Mouse (Mus musculus) mouse embryonic stem cell (cell line): Measurements from ENCODE around the gene Fam81b.
"Not testable (repeated sequence)": the region's sequence is repeated elsewhere in the genome, so short reads cannot be mapped to it uniquely, and the experiment has no call there.

ENCODE experiments used
- in situ Hi-C, 2 experiments: fragments of 300-500 bp; cut with MboI; formaldehyde crosslinking; loops; 1 replicate in 1 of 2; 3 replicates in 1 of 2; pipeline ENCODE4 v1.14.3; 2019 to 2020; ENCODE audit warnings: low sequenced_read_pairs in 2 of 2, low pct_unique_long_range_greater_than_20kb in 1 of 2, mixed read lengths in 1 of 2; ENCODE audit not compliant: unreplicated experiment in 1 of 2

The Fam81b gene

GRCm38 (mm10) chr13:76304637-76305122 lies at the start of gene Fam81b:
Gene Fam81b (minus strand): TSS chr13:76305072.
- in situ Hi-C loops = no loop called here

DNA sequence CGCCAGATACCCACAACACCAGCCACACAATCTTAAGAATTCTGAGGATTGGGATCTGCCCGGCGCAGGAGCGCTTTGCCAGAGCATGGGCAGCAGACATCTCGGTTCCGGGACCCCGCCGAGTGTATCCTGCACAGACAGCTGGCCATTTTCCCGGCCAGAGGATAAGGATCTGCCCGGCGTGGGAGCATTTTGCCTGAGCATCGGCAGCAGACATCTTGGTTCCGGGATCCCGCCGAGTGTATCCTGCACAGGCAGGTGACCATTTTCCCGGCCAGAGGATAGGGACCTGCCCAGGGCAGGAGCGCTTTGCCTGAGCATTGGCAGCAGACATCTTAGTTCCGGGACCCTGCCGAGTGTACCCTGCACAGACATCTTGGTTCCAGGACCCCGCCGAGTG lies 41.1 kb upstream of the Fam81b start:
- in situ Hi-C loops = not testable (repeated sequence)

- in situ Hi-C loops = no loop called here
These were observed 13.8 kb upstream of the Fam81b start for GRCm38 (mm10) chr13:76318635-76319034.

GRCm38 (mm10) chr13:76311580-76311979 lies 6.7 kb upstream of the Fam81b start:
- in situ Hi-C loops = no loop called here

DNA sequence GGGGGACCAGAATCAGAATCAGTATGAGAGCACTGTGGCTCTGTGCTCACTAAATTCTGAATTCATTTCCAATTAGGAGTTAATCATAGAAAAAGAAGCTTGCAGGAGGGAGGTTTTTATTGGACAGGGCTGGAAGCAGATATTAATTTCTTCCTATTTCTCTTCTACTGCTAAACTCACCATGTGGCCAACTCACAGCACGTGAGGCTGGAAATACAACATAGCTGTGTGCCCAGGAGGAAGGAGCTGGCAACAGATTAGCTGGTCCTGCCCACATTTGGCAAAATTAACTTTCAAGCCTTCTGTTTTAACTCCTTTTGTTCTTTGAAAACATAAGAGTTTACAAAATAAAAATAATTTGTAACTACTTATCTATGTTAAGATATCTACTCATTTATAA lies 3.9 kb upstream of the Fam81b start:
- in situ Hi-C loops = no loop called here

GRCm38 (mm10) chr13:76305655-76306365 lies 938 bp upstream of the Fam81b start:
- in situ Hi-C loops = no loop called here

GRCm38 (mm10) chr13:76305241-76305640 lies 369 bp upstream of the Fam81b start:
- in situ Hi-C loops = no loop called here

- in situ Hi-C loops = no loop called here
These were observed 671 bp downstream of the Fam81b start for GRCm38 (mm10) chr13:76304201-76304600.

- in situ Hi-C loops = no loop called here
These were observed 1.7 kb downstream of the Fam81b start for GRCm38 (mm10) chr13:76303160-76303559.

DNA sequence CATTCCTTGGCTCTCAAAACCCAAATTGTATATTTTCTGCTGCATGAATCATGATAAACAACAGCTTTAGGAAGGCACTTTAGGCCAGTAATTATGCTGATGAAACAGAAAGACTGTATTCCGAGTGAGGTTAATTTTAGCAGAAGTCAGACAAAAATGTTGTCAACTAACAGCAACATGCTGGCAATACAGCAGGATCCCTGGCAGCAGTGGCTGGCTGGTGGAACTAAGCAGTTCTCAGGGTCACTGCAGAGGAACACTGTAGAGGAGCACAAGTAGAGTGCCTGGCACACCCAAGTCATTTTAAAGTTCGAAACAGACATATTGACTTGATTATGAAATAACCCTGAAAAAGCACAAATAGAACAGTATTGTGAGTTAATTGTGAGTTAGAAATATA lies 2.8 kb downstream of the Fam81b start:
- in situ Hi-C loops = no loop called here

DNA sequence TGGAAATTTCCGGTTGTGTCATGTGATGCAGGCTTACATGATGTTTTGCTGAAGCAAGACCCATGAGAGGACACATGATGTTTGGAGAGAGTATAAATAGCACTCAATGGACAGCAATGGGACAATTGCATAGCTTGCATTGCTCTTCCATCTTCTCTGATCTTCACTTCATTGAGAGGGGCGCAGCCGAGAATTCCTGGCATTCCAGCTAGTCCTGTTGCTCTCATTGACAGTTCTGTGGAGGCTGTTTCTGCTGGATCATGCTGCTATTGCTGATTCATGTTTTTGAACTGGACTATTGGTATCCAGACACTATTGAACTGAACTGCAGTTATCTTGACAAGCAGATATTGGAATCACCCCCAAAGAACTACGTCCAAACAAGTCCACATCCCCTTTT lies 12.8 kb downstream of the Fam81b start:
- in situ Hi-C loops = no loop called here

DNA sequence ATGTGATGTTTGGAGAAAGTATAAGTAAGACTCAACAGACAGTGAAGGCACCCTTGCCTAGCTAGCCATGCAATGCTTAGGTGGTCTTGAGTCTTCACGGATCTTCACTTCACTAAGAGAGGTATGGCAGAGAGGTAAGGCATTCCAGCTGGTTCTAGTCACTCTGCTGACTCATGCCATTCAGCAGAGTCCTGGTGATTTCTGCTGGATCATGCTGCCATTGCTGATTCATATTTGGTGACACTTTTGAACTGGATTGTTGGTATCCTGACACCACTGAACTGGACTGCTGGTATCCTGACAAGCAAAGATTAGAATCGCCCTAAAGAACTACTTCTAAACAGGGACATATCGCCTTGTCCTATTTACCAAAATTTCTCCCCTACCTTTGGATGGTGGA lies 20.3 kb downstream of the Fam81b start:
- in situ Hi-C loops = no loop called here

GRCm38 (mm10) chr13:76264361-76265026 lies 40.4 kb downstream of the Fam81b start:
- in situ Hi-C loops = no loop called here

- in situ Hi-C loops = no loop called here
These were observed 46.1 kb downstream of the Fam81b start for GRCm38 (mm10) chr13:76258766-76259165.

GRCm38 (mm10) chr13:76256350-76256749 lies 48.5 kb downstream of the Fam81b start:
- in situ Hi-C loops = no loop called here

DNA sequence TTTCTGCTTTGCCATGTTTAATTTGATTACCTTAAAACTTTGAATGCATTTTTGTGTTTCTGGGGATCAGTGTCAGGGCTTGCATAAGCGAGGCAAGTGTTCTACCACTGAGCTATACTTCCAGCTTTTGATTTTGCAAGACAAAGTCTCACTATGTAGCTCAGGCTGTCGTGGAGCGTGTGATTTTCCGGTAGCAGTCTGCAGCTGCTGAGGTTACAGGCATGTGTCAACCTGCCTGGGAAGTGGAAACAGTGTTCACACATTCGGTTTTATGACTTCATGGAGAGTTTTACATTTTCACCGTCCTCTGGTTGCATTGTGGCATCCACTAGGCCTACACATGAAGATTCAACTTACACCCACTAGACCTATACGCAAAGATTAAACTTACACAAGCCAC lies 54.8 kb downstream of the Fam81b start:
- in situ Hi-C loops = no loop called here

DNA sequence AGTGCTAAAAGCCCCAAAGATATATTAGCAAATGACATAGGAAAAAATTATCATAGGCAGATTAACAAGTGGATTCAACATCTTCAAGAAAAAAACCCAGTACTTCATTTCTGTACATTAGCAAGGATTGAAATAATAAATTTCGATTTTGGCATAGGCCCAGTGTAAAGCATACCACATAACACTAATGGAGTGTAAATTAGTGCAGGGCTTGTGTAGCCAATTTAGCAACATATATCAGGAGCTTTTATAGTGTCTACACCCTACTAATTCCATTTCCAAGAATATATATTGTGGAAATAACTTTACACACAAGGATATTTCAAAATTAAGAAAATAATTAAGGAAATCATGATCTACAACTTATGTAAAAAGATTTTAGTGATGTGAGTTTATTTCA lies 55.8 kb downstream of the Fam81b start:
- in situ Hi-C loops = no loop called here

GRCm38 (mm10) chr13:76215397-76215796 lies 89.5 kb downstream of the Fam81b start:
- in situ Hi-C loops = loop anchor here in 1 of 2 experiments (25.0 kb wide), 1 partner anchor 472 kb away; no protein-coding TSS in a partner anchor

- in situ Hi-C loops = loop anchor here in 1 of 2 experiments (25.0 kb wide), 1 partner anchor 472 kb away; no protein-coding TSS in a partner anchor
These were observed 89.9 kb downstream of the Fam81b start for GRCm38 (mm10) chr13:76214928-76215327.

GRCm38 (mm10) chr13:76199943-76200342 lies 104.9 kb downstream of the Fam81b start:
- in situ Hi-C loops = loop anchor here in 1 of 2 experiments (25.0 kb wide), 1 partner anchor 487 kb away; no protein-coding TSS in a partner anchor
